Mouse (Mus musculus) forebrain, embryonic 15.5 days (tissue): ENCODE measurements at regions not wholly inside any gene's neighbourhood (a gene's known extent, or its start where the extent isn't known, plus 50 kb on each side); places are given as distances from the start of the nearest gene placed in this dataset. TPM values are rescaled to one million over a fixed set of nuclear protein-coding genes. Genes with fewer than 3 reads are reported as not detected.
"Not testable (repeated sequence)": the region's sequence is repeated elsewhere in the genome, so short reads cannot be mapped to it uniquely, and the experiment has no call there.

Source experiments
- ATAC-seq: fragments of 200-750 bp; cut with Nextera tagmentation; replicated peaks from 2 replicates; pipeline ENCODE4 v1.8.0; 2017; ENCODE audit warnings: mild to moderate bottlenecking, moderate TSS enrichment, moderate library complexity
- H3K27ac ChIP-seq: fragments of 300-500 bp; sonication (generic); replicated peaks from 2 replicates; pipeline ENCODE4 v1.5.1; 2015; ENCODE audit warnings: mild to moderate bottlenecking, inconsistent platforms
- H3K27me3 ChIP-seq: fragments of 300-500 bp; sonication (generic); 2 replicates; pipeline ENCODE4 v1.6.1; 2015; ENCODE audit warnings: inconsistent platforms
- H3K36me3 ChIP-seq: fragments of 300-500 bp; sonication (generic); 2 replicates; pipeline ENCODE4 v1.6.1; 2015; ENCODE audit warnings: mild to moderate bottlenecking, inconsistent platforms
- H3K4me1 ChIP-seq: fragments of 300-500 bp; sonication (generic); 2 replicates; pipeline ENCODE4 v1.6.1; 2015; ENCODE audit warnings: inconsistent platforms
- H3K4me2 ChIP-seq: fragments of 300-500 bp; sonication (generic); replicated peaks from 2 replicates; pipeline ENCODE4 v1.6.1; 2015; ENCODE audit warnings: mild to moderate bottlenecking, inconsistent platforms
- H3K4me3 ChIP-seq: fragments of 300-500 bp; sonication (generic); 2 replicates; pipeline ENCODE4 v1.5.1; 2015; ENCODE audit warnings: mild to moderate bottlenecking, inconsistent platforms
- H3K9ac ChIP-seq: fragments of 300-500 bp; sonication (generic); replicated peaks from 2 replicates; pipeline ENCODE4 v1.6.1; 2015; ENCODE audit warnings: mild to moderate bottlenecking, inconsistent platforms
- H3K9me3 ChIP-seq: fragments of 300-500 bp; sonication (generic); 2 replicates; pipeline ENCODE4 v1.6.1; 2016; ENCODE audit warnings: inconsistent platforms
- WGBS: fragments of 180-500 bp; shearing (Covaris S2); methylation state at CpG from one replicate; pipeline ENCODE4 v1.1.7; 2015; ENCODE audit warnings: mixed read lengths; 5-methylcytosine and 5-hydroxymethylcytosine counted together
- microRNA-seq: library from miRNA; unstranded; fragments of <30 nt; microRNA quantifications from one replicate; pipeline ENCODE4, GENCODE M21; 2016

GRCm38 (mm10) chr16:65405824-65406556 is 114.3 kb upstream of the Pou1f1 start:
- Histone ChIP-seq H3K27ac (no peak overlapping the region), H3K4me1 (peaks cover 6% of the 10 kb centered on the region; the same call in 1 of the 2 replicates), H3K4me3 (no peak overlapping the region), H3K4me2 (no peak overlapping the region), H3K9me3 (no peaks in the 10 kb centered on the region), H3K27me3 (no peaks in the 10 kb centered on the region), H3K9ac (no peak overlapping the region), H3K36me3 (no peaks in the 10 kb centered on the region)
- 77% methylated on average over 3 of the region's 3 CpGs for WGBS
- no peak for ATAC-seq

GRCm38 (mm10) chr16:65432046-65432445 is 88.3 kb upstream of the Pou1f1 start:
- not testable (repeated sequence) for H3K27ac ChIP-seq
- WGBS = 92% methylated on average over 9 of the region's 9 CpGs

GRCm38 (mm10) chr16:65436076-65436475 is 84.2 kb upstream of the Pou1f1 start:
- Histone ChIP-seq H3K36me3 (no peaks in the 10 kb centered on the region), H3K4me1 (no peaks in the 10 kb centered on the region), H3K4me3 (no peak overlapping the region), H3K4me2 (no peak overlapping the region), H3K27ac (no peak overlapping the region), H3K27me3 (no peaks in the 10 kb centered on the region), H3K9me3 (no peaks in the 10 kb centered on the region), H3K9ac (no peak overlapping the region)
- 71% methylated on average over 2 of the region's 2 CpGs for WGBS
- no peak for ATAC-seq

More at GRCm38 (mm10) chr16:65432046-65432445, 88.3 kb upstream of the Pou1f1 start:
- H3K9ac ChIP-seq, H3K9me3 ChIP-seq, H3K27me3 ChIP-seq, H3K4me3 ChIP-seq, ATAC-seq, H3K36me3 ChIP-seq, H3K4me1 ChIP-seq, H3K4me2 ChIP-seq: not testable (repeated sequence)

GRCm38 (mm10) chr16:65441954-65442353 is 78.4 kb upstream of the Pou1f1 start:
- Histone ChIP-seq H3K27ac (no peak overlapping the region), H3K27me3 (no peaks in the 10 kb centered on the region), H3K9ac (no peak overlapping the region), H3K4me3 (no peak overlapping the region), H3K9me3 (no peaks in the 10 kb centered on the region), H3K4me1 (no peaks in the 10 kb centered on the region), H3K4me2 (no peak overlapping the region), H3K36me3 (no peaks in the 10 kb centered on the region)
- 77% methylated on average over 4 of the region's 4 CpGs for whole genome bisulfite sequencing
- no peak for ATAC-seq

- no peak overlapping the region for H3K4me2 ChIP-seq
- ATAC-seq = no peak
- no peak overlapping the region for H3K9ac ChIP-seq
- no peaks in the 10 kb centered on the region for H3K27me3 ChIP-seq
- no peak overlapping the region for H3K4me3 ChIP-seq
- no peaks in the 10 kb centered on the region for H3K4me1 ChIP-seq
- H3K36me3 ChIP-seq = no peaks in the 10 kb centered on the region
- no peaks in the 10 kb centered on the region for H3K9me3 ChIP-seq
- WGBS = 88% methylated on average over 3 of the region's 3 CpGs
- H3K27ac ChIP-seq = no peak overlapping the region
Observed at GRCm38 (mm10) chr16:65448810-65449209, 71.5 kb upstream of the Pou1f1 start.

- no peak overlapping the region for H3K4me2 ChIP-seq
- WGBS = 80% methylated on average over 5 of the region's 5 CpGs
- H3K4me3 ChIP-seq = no peak overlapping the region
- no peaks in the 10 kb centered on the region for H3K36me3 ChIP-seq
- H3K27ac ChIP-seq = no peak overlapping the region
- no peak for ATAC-seq
- no peaks in the 10 kb centered on the region for H3K27me3 ChIP-seq
- H3K9me3 ChIP-seq = no peaks in the 10 kb centered on the region
- H3K4me1 ChIP-seq = no peaks in the 10 kb centered on the region
- H3K9ac ChIP-seq = no peak overlapping the region
Observed at GRCm38 (mm10) chr16:65450706-65451105, 69.6 kb upstream of the Pou1f1 start.

GRCm38 (mm10) chr16:65451885-65452284 is 68.4 kb upstream of the Pou1f1 start:
- Histone ChIP-seq H3K9me3 (no peaks in the 10 kb centered on the region), H3K4me2 (no peak overlapping the region), H3K9ac (no peak overlapping the region), H3K36me3 (no peaks in the 10 kb centered on the region), H3K27me3 (no peaks in the 10 kb centered on the region), H3K4me3 (no peak overlapping the region), H3K27ac (no peak overlapping the region), H3K4me1 (no peaks in the 10 kb centered on the region)
- no peak for ATAC-seq
- WGBS = 96% methylated on average over 3 of the region's 3 CpGs

GRCm38 (mm10) chr16:65456948-65457347 is 63.4 kb upstream of the Pou1f1 start:
- not testable (repeated sequence) for H3K9me3 ChIP-seq, H3K4me1 ChIP-seq, H3K27me3 ChIP-seq, H3K27ac ChIP-seq, ATAC-seq, H3K4me2 ChIP-seq, H3K9ac ChIP-seq, H3K4me3 ChIP-seq, H3K36me3 ChIP-seq
- 71% methylated on average over 1 of the region's 3 CpGs for WGBS

GRCm38 (mm10) chr16:65458234-65458633 is 62.1 kb upstream of the Pou1f1 start:
- Histone ChIP-seq H3K27me3 (no peaks in the 10 kb centered on the region), H3K4me2 (no peak overlapping the region), H3K4me3 (no peak overlapping the region), H3K36me3 (no peaks in the 10 kb centered on the region), H3K9ac (no peak overlapping the region), H3K4me1 (no peaks in the 10 kb centered on the region), H3K27ac (no peak overlapping the region), H3K9me3 (no peaks in the 10 kb centered on the region)
- ATAC-seq = no peak
- 93% methylated on average over 3 of the region's 3 CpGs for WGBS

- H3K27me3 ChIP-seq = no peaks in the 10 kb centered on the region
- H3K9ac ChIP-seq = no peak overlapping the region
- H3K27ac ChIP-seq = no peak overlapping the region
- no peak overlapping the region for H3K4me2 ChIP-seq
- no peaks in the 10 kb centered on the region for H3K9me3 ChIP-seq
- WGBS = 85% methylated on average over 4 of the region's 4 CpGs
- no peak overlapping the region for H3K4me3 ChIP-seq
- no peaks in the 10 kb centered on the region for H3K36me3 ChIP-seq
- H3K4me1 ChIP-seq = no peaks in the 10 kb centered on the region
- ATAC-seq = no peak
Observed at GRCm38 (mm10) chr16:65469681-65470080, 50.6 kb upstream of the Pou1f1 start.

Small RNA genes lying in the stretch of these regions (microRNA-seq; reads per million reads assigned to microRNA genes)
- gene Gm23659 = not detected
